Mouse (Mus musculus) embryo, embryonic 9.5 days (tissue): ENCODE results near the gene Gtf2h3.
A peak's percentile ranks its signal among the peaks of the same experiment; 100 is the strongest.
"Not testable (repeated sequence)": the region's sequence is repeated elsewhere in the genome, so short reads cannot be mapped to it uniquely, and the experiment has no call there.

Source experiments
- DNase-seq: peaks from one replicate; pipeline ENCODE4 v3.0.0-alpha.2; 2017; ENCODE audit errors: extremely low spot score

The Gtf2h3 gene

GRCm38 (mm10) chr5:124578633-124579317 lies at the start of gene Gtf2h3, which contains the start of gene Eif2b1:
TSS of gene Gtf2h3 (plus strand) at chr5:124579140.
TSS of gene Eif2b1 (minus strand) at chr5:124579131.
- peak; percentile 92 for DNase-seq

DNA sequence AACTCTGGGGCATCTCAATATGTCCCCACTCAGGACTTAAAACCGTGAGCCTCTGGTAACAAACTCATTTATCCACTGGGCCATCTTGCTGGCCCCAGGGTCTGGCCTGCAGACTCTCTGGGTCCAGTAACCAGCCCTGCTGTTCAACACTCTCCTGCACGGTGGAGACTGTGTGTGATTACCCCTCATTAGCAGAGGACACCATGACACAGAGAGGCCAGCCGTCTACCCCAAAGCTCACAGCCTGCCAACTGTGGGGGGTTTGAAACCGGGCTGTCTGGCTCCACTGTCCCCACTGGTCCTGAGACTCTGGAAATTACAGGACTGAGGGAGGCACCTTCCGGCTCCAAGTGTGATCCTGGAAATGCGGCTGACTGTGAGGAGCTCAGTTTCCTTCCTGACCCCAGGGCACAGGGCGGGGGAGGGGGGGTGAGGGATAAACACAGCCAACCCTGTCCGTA lies 49.7 kb upstream of the Gtf2h3 start:
- no peak for DNase-seq

- no peak for DNase-seq
Measured at GRCm38 (mm10) chr5:124529697-124530096, 49.2 kb upstream of the Gtf2h3 start.

- DNase-seq = peak; percentile 92
Measured at GRCm38 (mm10) chr5:124530655-124531582, 48.0 kb upstream of the Gtf2h3 start, which contains the start of gene Rilpl1. TSS of gene Rilpl1 (minus strand) at chr5:124531391.

GRCm38 (mm10) chr5:124531583-124531930 lies 47.4 kb upstream of the Gtf2h3 start:
- no peak for DNase-seq

GRCm38 (mm10) chr5:124532451-124532850 lies 46.5 kb upstream of the Gtf2h3 start:
- DNase-seq = no peak

DNA sequence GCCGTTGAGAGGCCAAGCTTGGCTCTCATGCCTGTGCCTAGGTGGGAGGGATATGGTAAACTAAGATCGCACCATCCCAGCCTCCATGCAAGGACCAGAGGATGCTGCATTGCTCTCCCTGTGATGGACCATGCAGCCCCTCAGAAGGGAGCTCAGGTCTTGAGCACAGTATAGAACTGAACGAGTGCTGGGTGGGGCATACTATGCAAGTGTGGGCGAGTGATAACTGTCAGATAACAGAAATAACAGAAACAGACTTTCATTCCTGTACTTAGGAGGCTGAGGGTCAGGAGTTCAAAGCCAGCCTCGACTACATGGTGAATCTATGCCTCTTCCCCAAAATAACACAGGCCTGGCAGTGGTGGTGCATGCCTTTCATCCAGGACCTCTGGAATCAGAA lies 43.9 kb upstream of the Gtf2h3 start:
- no peak for DNase-seq

- DNase-seq = no peak
Measured at GRCm38 (mm10) chr5:124536776-124537175, 42.2 kb upstream of the Gtf2h3 start.

DNA sequence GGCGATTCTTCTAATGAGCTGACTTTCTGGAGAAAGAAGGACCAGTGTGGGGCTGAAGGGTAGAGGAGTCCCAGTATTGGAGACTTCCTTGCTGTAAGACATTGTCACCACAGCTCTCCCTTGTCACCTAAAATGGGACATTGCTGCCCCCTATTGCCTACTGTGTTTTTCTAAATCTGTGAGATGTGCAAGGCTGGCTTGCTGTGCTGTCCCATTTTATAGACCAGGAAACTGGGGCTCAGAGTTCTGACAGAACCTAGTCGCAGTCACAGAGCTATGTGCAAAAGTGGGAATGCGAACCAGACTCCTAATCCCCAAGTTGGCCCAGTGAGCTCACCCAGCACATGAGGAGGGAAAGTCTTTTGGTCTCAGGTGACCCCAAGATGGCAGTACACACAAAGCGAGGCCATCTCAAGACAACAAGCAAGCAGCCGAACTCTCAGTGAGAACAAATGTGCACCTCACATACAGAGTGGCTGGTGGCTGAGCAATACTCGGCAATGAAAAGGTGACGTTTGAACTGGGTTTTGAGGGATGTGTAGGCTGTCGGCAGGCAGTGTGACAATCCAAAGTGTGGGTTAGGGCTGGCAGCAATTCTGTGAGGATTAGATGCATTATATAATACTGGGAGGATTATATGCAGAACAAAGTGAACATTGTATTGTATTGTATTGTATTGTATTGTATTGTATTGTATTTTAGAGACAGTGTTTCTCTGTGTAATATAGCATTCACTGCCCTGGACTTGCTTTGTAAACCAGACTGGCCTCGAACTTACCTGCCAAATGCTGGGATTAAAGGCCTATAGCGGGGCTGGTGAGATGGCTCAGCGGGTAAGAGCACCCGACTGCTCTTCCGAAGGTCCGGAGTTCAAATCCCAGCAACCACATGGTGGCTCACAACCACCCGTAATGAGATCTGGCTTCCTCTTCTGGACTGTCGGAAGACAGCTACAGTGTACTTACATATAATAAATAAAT lies 39.8 kb upstream of the Gtf2h3 start:
- peak; percentile 63 for DNase-seq

GRCm38 (mm10) chr5:124539905-124540304 lies 39.0 kb upstream of the Gtf2h3 start:
- DNase-seq = no peak

DNA sequence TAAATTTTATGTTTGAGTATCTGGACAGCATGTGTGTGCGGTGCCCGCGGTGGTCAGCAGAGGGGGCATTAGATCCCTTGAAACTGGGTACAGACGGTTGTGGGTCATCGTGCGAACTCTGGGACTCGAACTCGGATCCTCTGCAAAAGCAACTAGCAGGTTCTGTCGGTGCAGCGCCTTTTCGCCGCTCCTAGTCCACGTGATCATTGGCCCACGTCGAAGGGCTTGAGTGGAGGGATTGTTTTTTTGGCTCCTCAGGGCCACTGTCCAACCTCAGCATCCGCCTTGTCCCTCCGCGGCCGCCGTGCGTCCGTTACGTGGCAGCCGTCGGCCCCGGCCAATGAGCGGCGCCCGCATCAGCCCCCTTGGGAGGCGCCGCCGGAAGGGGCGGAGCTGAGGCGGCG lies 38.6 kb upstream of the Gtf2h3 start, which contains the start of gene Tmed2:
Tmed2 (plus strand) TSS at position 313 of the 404 bp plus-strand sequence.
- peak; percentile 93 for DNase-seq

GRCm38 (mm10) chr5:124540905-124541601 lies 37.9 kb upstream of the Gtf2h3 start:
- peak; percentile 50 for DNase-seq

DNA sequence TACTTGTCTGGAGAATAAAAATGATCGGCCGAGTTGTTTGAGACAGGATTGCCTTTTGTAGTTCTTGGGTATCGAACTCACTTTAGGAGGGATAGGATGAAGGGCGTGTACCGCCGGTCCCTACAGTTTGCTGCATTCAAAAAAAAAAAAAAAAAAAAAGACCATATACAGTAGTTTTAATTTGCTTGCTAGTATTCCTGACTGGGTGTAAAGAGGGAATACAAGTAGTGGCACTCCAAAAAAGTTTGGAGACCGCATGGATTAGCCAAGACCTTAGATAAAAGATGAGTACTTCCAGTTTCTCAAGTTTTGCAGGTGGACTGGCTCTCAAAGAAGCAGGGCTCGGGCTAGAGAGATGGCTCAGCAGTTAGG lies 37.4 kb upstream of the Gtf2h3 start:
- DNase-seq = no peak

- not testable (repeated sequence) for DNase-seq
Measured at GRCm38 (mm10) chr5:124550737-124551136, 28.2 kb upstream of the Gtf2h3 start.

DNA sequence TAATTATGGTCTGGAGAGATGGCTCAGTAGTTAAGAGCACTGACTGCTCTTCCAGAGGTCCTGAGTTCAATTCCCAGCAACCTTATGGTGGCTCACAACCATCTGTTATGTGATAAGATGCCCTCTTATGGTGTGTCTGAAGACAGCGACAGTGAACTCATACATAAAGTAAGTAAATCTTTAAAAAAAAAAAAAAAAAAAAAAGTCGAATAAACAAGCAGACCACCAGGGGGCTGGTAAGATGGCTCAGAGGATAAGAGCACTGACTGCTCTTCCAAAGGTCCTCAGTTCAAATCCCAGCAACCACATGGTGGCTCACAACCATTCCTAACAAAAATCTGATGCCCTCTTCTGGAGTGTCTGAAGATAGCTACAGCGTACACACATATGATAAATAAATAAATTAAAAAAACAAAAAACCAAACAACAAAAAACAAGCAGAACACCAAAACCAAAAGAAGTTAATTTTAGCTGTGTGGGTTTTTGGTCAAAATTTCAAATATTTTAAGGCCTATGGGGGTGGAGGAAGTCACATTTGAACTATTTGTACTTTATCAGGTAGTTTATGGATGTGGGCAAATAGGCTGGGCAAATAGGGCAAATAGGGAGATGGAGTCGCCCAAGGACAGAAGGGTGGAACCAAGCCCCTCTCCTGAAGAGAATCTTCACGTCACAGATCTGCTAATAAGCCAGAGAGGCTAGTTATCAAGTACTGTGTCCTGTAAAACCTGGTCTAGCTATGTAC lies 27.4 kb upstream of the Gtf2h3 start:
- not testable (repeated sequence) for DNase-seq

DNA sequence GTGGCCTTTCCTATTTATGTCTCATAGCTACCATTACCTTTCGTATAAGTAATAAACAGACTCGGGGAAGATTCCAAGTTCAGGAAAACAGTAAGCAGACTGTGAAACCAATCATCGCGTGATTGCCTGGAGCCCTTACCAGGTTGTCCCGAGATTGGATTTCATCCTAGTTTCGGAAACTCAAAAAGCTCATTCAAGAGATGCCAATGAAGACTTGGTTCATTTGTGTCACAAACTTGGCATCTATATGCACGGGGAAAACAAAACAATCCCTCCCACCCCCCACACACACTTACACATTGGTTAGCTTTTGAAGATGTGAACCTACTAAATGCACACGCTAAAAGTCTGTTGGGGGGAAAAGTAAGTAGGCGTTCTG lies 26.9 kb upstream of the Gtf2h3 start:
- DNase-seq = no peak

- DNase-seq = peak; percentile 94
Measured at GRCm38 (mm10) chr5:124552558-124553307, 26.2 kb upstream of the Gtf2h3 start, which contains the start of gene Ddx55. TSS of gene Ddx55 (plus strand) at chr5:124552864.

DNA sequence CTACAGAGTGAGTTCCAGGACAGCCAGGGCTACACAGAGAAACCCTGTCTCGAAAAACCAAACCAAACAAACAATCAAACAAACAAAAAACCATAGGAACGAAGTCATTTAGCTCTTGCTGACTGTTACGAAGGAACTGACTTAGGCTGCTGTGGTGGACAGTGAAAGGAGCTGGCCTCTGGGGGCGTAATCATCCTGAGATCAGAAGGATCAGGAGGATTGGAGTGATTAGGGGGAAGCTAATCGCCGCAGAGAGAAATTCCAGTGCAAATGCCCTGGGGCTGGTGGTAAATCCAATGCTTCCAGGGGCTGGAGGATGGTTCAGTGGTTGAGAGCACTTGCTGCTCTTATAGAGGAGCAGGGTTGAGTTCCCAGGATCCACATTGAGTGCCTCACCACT lies 25.3 kb upstream of the Gtf2h3 start:
- DNase-seq = no peak

- no peak for DNase-seq
Measured at GRCm38 (mm10) chr5:124555145-124555544, 23.8 kb upstream of the Gtf2h3 start.
